Mouse (Mus musculus) heart, embryonic 14.5 days (tissue): Measurements from ENCODE around the gene Mettl16. TPM values are rescaled to one million over a fixed set of nuclear protein-coding genes. Genes with fewer than 3 reads are reported as not detected.
A peak's percentile ranks its signal among the peaks of the same experiment; 100 is the strongest.

Source experiments
- ATAC-seq: fragments of 200-750 bp; cut with Nextera tagmentation; 2 replicates; pipeline ENCODE4 v1.8.0; 2017; ENCODE audit warnings: low read depth, moderate TSS enrichment; ENCODE audit not compliant: insufficient number of reproducible peaks, insufficient read depth, low FRiP score
- H3K27ac ChIP-seq, 2 experiments: fragments of 200-500 bp in 1 of 2; fragments of 300-500 bp in 1 of 2; sonication (generic) in 1 of 2; replicated peaks in 1 of 2; 2 replicates each; pipeline ENCODE4 v1.5.1; 2012 to 2014; ENCODE audit warnings: low read depth in 2 of 2, low read length in 2 of 2, control low read depth in 1 of 2, mild to moderate bottlenecking in 1 of 2, mixed read lengths in 1 of 2; ENCODE audit not compliant: control insufficient read depth in 1 of 2, insufficient read depth in 1 of 2
- H3K27me3 ChIP-seq: fragments of 300-500 bp; sonication (generic); 2 replicates; pipeline ENCODE4 v1.6.1; 2014; ENCODE audit warnings: mild to moderate bottlenecking, low read length, control low read depth; ENCODE audit not compliant: control insufficient read depth, insufficient read depth
- H3K36me3 ChIP-seq: fragments of 300-500 bp; sonication (generic); 2 replicates; pipeline ENCODE4 v1.6.1; 2014; ENCODE audit warnings: mild to moderate bottlenecking, control low read depth, low read length, mixed read lengths; ENCODE audit not compliant: control insufficient read depth, insufficient read depth
- H3K4me1 ChIP-seq, 2 experiments: fragments of 200-500 bp in 1 of 2; fragments of 300-500 bp in 1 of 2; sonication (generic) in 1 of 2; 2 replicates each; pipeline ENCODE4 v1.6.1; 2012 to 2014; ENCODE audit warnings: low read length in 2 of 2, control low read depth in 1 of 2, mixed read lengths in 1 of 2; ENCODE audit not compliant: control insufficient read depth in 2 of 2, insufficient read depth in 2 of 2
- H3K4me2 ChIP-seq: fragments of 300-500 bp; sonication (generic); 2 replicates; pipeline ENCODE4 v1.6.1; 2014; ENCODE audit warnings: mild to moderate bottlenecking, low read length
- H3K4me3 ChIP-seq, 2 experiments: fragments of 200-500 bp in 1 of 2; fragments of 300-500 bp in 1 of 2; sonication (generic) in 1 of 2; 2 replicates each; pipeline ENCODE4 v1.5.1; 2012 to 2014; ENCODE audit warnings: low read length in 2 of 2, mild to moderate bottlenecking in 2 of 2, control low read depth in 1 of 2, low read depth in 1 of 2, moderate library complexity in 1 of 2; ENCODE audit not compliant: control insufficient read depth in 1 of 2, insufficient read depth in 1 of 2
- H3K9ac ChIP-seq: fragments of 300-500 bp; sonication (generic); 2 replicates; pipeline ENCODE4 v1.6.1; 2014; ENCODE audit warnings: mild to moderate bottlenecking, low read length
- H3K9me3 ChIP-seq: fragments of 300-500 bp; sonication (generic); 2 replicates; pipeline ENCODE4 v1.6.1; 2016; ENCODE audit warnings: low read length, control low read depth; ENCODE audit not compliant: control insufficient read depth
- WGBS: fragments of 180-500 bp; shearing (Covaris S2); extraction: QIAGEN DNeasy Blood & Tissue Kit; methylation state at CpG from one replicate; pipeline ENCODE4 v1.1.7; 2014; 5-methylcytosine and 5-hydroxymethylcytosine counted together
- polyA plus RNA-seq: library from polyadenylated mRNA; unstranded; fragments of >200 nt; fragmentation: Nextera tagmentation; extraction: Ambion mirVana; gene quantifications from 2 replicates; pipeline ENCODE4 v1.2.1, GENCODE M21; 2014

The Mettl16 gene
- polyA plus RNA-seq, 1 experiment from 2014 or later: 20.3 TPM

GRCm38 (mm10) chr11:74811538-74811937, 40.9 kb downstream of the Mettl16 start:
- Histone ChIP-seq H3K4me1 (peaks cover 0 to 5% of the 10 kb centered on the region in 2 experiments; a peak in 2 of 4 replicates), H3K27me3 (no peaks in the 10 kb centered on the region), H3K27ac (0 out of 4 replicates have a peak overlapping the region, but pooled peaks of 1 of the 2 experiments have one; percentile 37), H3K4me2 (no peak overlapping the region), H3K36me3 (peaks cover 47% of the 10 kb centered on the region), H3K4me3 (no peak overlapping the region), H3K9me3 (no peaks in the 10 kb centered on the region), H3K9ac (no peak overlapping the region)
- 58% methylated on average over 5 of the region's 5 CpGs for WGBS
- no peak for ATAC-seq

- no peak overlapping the region for H3K27ac ChIP-seq
- H3K4me2 ChIP-seq: no peak overlapping the region
- H3K4me1 ChIP-seq: peaks cover 0 to 5% of the 10 kb centered on the region in 2 experiments; a peak in 2 of 4 replicates
- H3K4me3 ChIP-seq: no peak overlapping the region
- no peak for ATAC-seq
- no peaks in the 10 kb centered on the region for H3K27me3 ChIP-seq
- H3K9me3 ChIP-seq: no peaks in the 10 kb centered on the region
- no peak overlapping the region for H3K9ac ChIP-seq
- peaks cover 55% of the 10 kb centered on the region for H3K36me3 ChIP-seq
Measured at GRCm38 (mm10) chr11:74815795-74816194, 45.2 kb downstream of the Mettl16 start.

GRCm38 (mm10) chr11:74820921-74821320, 50.3 kb downstream of the Mettl16 start:
- 68% methylated on average over 1 of the region's 1 CpGs for WGBS
- H3K4me3 ChIP-seq: no peak overlapping the region

DNA sequence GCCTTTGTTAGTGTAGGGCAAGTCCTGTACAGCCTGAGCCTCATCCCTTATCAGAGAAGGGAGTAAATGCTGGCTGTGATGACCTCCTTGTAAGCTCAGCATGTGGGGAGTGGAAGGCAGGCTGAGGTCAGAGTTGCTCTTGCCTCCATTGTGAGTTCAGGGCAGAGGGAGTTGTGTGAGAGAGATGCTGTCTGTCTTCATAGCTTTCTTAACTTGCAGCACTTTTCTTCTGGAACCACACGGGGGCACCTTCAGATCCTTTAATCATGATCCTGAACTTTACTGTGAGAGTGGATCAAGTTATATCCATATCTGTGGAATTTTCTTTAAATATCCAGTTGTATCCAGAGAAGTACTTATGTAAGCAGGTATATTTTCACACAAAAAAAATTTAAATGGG, 50.8 kb downstream of the Mettl16 start:
- no peak overlapping the region for H3K4me2 ChIP-seq
- H3K27ac ChIP-seq: no peak overlapping the region
- H3K27me3 ChIP-seq: no peaks in the 10 kb centered on the region
- no peak overlapping the region for H3K9ac ChIP-seq
- H3K9me3 ChIP-seq: no peaks in the 10 kb centered on the region
- 26% methylated on average over 1 of the region's 1 CpGs for WGBS
- ATAC-seq: no peak
- peaks cover 56% of the 10 kb centered on the region for H3K36me3 ChIP-seq
- no peak overlapping the region for H3K4me3 ChIP-seq
- no peaks in the 10 kb centered on the region for H3K4me1 ChIP-seq

More at GRCm38 (mm10) chr11:74820921-74821320, 50.3 kb downstream of the Mettl16 start:
- H3K9ac ChIP-seq: no peak overlapping the region
- no peak overlapping the region for H3K4me2 ChIP-seq
- H3K27me3 ChIP-seq: no peaks in the 10 kb centered on the region
- no peaks in the 10 kb centered on the region for H3K9me3 ChIP-seq
- H3K4me1 ChIP-seq: no peaks in the 10 kb centered on the region
- H3K36me3 ChIP-seq: peaks cover 60% of the 10 kb centered on the region
- ATAC-seq: no peak
- H3K27ac ChIP-seq: no peak overlapping the region

- ATAC-seq: no peak
- Histone ChIP-seq H3K4me1 (no peaks in the 10 kb centered on the region), H3K36me3 (peaks cover 41% of the 10 kb centered on the region), H3K4me2 (no peak overlapping the region), H3K9me3 (no peaks in the 10 kb centered on the region), H3K27ac (no peak overlapping the region), H3K27me3 (no peaks in the 10 kb centered on the region), H3K4me3 (no peak overlapping the region), H3K9ac (no peak overlapping the region)
- 80% methylated on average over 7 of the region's 7 CpGs for WGBS
Measured at GRCm38 (mm10) chr11:74822746-74823440, 52.3 kb downstream of the Mettl16 start.

- WGBS: 51% methylated on average over 7 of the region's 7 CpGs
- H3K9me3 ChIP-seq: no peaks in the 10 kb centered on the region
- no peak overlapping the region for H3K27ac ChIP-seq
- peaks cover 19% of the 10 kb centered on the region; the same call in 1 of the 2 replicates for H3K36me3 ChIP-seq
- H3K9ac ChIP-seq: no peak overlapping the region
- no peak overlapping the region for H3K4me2 ChIP-seq
- H3K27me3 ChIP-seq: no peaks in the 10 kb centered on the region
- H3K4me3 ChIP-seq: no peak overlapping the region
- no peak for ATAC-seq
- peaks cover 5 to 12% of the 10 kb centered on the region in 2 experiments for H3K4me1 ChIP-seq
Measured at GRCm38 (mm10) chr11:74826151-74826550, 55.5 kb downstream of the Mettl16 start.

DNA sequence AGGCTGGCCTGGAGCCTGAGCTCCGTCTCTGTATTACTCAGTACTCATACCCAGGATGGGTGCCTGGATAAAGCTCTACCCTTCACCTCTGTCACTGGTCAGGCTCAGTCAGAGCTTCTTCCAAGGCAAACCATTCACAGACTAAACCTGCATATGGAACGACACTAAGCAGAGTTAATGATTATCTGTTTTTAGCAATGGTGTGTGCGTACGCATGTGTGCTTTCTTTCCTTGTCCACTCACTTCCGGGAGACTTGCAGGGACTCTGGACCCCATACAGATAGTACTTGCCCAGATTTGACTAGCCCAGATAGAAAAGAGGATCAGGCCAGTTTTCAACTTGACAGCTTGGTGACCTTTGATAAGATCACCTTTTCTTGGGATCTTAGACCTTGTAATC, 56.1 kb downstream of the Mettl16 start:
- Histone ChIP-seq H3K4me2 (no peak overlapping the region), H3K36me3 (peaks cover 19% of the 10 kb centered on the region; the same call in 1 of the 2 replicates), H3K9ac (no peak overlapping the region), H3K4me3 (no peak overlapping the region), H3K27me3 (no peaks in the 10 kb centered on the region), H3K27ac (no peak overlapping the region), H3K4me1 (peaks cover 5 to 12% of the 10 kb centered on the region in 2 experiments), H3K9me3 (no peaks in the 10 kb centered on the region)
- WGBS: 72% methylated on average over 5 of the region's 5 CpGs
- no peak for ATAC-seq
